Mouse (Mus musculus): ENCODE results near the gene Prokr1. TPM values are rescaled to one million over a fixed set of nuclear protein-coding genes. Genes with fewer than 3 reads are reported as not detected.

Gene Prokr1
- 0.23 and 0.47 TPM in 2 replicates for polyA plus RNA-seq (2012; rRNA removed)

GRCm38 (mm10) chr6:87590394-87591281 lies at the start of gene Prokr1:
Gene Prokr1 (minus strand): TSS chr6:87590743.

GRCm38 (mm10) chr6:87532953-87533710 lies 57.4 kb downstream of the Prokr1 start, which contains the start of gene Arhgap25:
Gene Arhgap25 (minus strand): TSS chr6:87533259.

Other genes with a start within 250 kb of the Prokr1 start
- gene Gkn1, start 239.8 kb downstream of the Prokr1 start, polyA plus RNA-seq (2012; rRNA removed), result 13,233 and 18,473 TPM in 2 replicates
- gene Gkn2, start 217.4 kb downstream of the Prokr1 start, polyA plus RNA-seq (2012; rRNA removed), result 6,552 and 9,010 TPM in 2 replicates
- 748 and 1,032 TPM in 2 replicates for gene Gkn3, start 201.8 kb downstream of the Prokr1 start, polyA plus RNA-seq (2012; rRNA removed)
- not detected in 2 replicates for gene Bmp10, start 161.7 kb downstream of the Prokr1 start, polyA plus RNA-seq (2012; rRNA removed)
- 0.12 and 0.17 TPM in 2 replicates for gene Arhgap25, start 57.5 kb downstream of the Prokr1 start, polyA plus RNA-seq (2012; rRNA removed)
- 1.7 and 2.5 TPM in 2 replicates for gene Aplf, start 81.5 kb upstream of the Prokr1 start, polyA plus RNA-seq (2012; rRNA removed)
- gene Efcc1, start 140.1 kb upstream of the Prokr1 start, polyA plus RNA-seq (2012; rRNA removed), result 1.6 and 2.3 TPM in 2 replicates
- 1.1 and 3.0 TPM in 2 replicates for gene Gp9, start 187.3 kb upstream of the Prokr1 start, polyA plus RNA-seq (2012; rRNA removed)
- 32.2 and 34.4 TPM in 2 replicates for gene Rab43, start 221.4 kb upstream of the Prokr1 start, polyA plus RNA-seq (2012; rRNA removed)
- 0.12 and 0.22 TPM in 2 replicates for gene Gm45140, start 245.1 kb upstream of the Prokr1 start, polyA plus RNA-seq (2012; rRNA removed)
- 1.4 and 1.8 TPM in 2 replicates for gene Isy1, start 248.1 kb upstream of the Prokr1 start, polyA plus RNA-seq (2012; rRNA removed)

All from stomach, adult 2 months (tissue).